Mouse (Mus musculus) spleen, adult 12 weeks (tissue): ENCODE measurements around the gene Plin1.

ENCODE experiments used
- DNase-seq: peaks from one replicate; pipeline ENCODE4 v3.0.0; 2022; ENCODE audit warnings: low spot score

Plin1 gene

DNA sequence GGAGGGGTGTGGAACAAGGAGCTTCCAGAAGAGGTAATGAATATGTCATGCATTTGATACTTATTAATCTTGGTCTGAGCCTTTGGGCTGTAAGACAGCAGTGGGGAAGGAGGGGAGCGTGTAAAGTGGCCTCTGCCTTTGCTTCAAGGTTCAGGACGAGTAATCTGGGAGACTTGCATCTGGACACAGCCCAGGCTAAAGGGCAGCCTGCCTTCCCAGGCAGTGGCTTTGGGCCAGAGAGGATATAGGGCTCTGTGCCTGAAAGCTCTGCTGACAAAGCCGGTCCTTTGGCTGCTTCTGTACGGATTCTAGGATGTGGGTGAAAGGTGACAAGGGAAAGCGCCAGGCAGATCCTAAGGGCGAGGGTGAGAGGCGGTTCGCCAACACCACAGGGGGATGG, 1.9 kb upstream of the Plin1 start:
- no peak for DNase-seq

DNA sequence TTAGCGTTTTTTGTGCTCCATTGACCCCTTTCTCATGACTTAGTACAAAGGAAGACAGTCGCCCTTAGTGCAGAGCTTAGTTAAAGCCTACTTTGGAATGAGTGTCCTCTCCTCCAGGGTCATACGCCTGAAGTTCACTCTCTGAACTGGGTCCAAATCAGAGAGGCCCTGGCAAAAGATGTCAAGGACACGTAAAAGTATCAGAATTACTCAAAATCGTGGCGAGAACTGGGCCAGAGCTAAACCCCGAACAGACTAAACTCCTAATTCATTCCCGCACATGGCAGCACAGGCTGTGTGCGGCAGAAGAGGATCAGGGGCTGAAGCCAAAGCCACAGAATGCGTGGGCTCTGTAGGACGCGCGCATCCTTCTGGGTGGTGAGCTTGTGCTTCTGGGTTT, 1.3 kb downstream of the Plin1 start:
- DNase-seq: no peak

DNA sequence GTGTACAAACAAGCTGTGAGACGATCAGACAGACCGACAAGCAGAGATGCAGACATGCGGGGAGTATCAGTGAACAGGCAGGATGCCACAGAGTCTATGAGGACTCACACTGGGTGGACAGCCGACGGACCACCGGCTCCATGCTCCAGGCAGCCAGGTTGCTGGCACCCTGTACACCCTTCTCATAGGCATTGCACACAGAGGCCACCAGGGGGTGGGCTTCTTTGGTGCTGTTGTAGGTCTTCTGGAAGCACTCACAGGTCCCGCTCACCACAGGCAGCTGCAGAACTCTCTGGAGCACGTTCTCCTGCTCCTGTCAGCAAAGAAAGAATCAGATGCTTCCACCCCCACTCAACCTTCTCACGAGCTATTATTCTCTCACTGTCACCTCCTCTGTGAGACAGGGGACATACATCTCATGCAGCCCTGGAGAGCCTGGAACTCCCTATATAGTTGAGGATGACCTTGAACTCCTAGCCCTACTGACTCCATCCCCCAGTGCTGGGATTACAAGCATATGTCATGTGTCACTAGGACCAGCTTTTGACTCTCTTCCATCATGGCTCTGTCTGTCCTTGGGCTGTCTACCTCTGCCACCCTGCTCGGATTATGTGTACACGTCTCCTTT, 2.8 kb downstream of the Plin1 start:
- DNase-seq: no peak

DNA sequence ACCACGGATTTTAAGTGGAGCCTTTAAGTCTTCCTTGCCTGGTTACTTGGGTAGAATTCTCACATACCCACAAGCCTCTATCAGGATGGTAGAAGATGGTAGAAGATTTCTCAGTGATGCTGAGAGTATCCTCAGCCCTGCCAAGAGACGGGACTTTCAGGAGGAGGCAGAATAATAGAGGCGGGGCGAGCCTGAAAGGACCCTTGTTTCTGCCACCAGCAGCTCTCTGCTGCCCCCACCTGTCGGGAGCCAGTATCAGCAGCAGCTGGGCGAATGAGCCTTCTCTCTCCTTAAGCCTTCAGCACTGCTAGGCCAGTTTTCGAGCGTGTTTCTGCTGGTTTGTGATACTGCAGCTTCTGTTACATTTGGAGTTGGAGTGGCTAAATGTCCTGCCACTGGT, 3.5 kb downstream of the Plin1 start:
- peak; percentile 33 for DNase-seq

DNA sequence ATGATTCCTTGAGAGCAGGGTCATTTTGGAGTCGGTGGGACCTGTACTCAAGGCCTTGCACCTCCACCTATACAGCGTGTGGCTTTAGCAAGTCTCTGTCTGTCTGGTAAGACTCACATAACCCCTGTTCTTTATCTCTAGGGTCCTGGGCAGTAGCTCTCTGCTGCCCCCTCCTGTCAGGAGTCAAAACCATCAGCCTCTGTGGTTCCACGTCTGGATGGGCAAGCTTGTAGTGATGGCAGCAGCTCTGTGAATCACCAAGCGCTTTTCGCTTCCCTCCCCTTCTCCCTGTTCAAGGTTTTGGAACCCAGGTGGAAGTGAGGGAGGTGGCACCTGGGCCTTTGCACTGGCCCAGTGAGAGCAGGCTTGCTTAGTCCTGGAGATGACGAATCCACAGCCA, 4.5 kb downstream of the Plin1 start:
- peak; percentile 30 for DNase-seq

DNA sequence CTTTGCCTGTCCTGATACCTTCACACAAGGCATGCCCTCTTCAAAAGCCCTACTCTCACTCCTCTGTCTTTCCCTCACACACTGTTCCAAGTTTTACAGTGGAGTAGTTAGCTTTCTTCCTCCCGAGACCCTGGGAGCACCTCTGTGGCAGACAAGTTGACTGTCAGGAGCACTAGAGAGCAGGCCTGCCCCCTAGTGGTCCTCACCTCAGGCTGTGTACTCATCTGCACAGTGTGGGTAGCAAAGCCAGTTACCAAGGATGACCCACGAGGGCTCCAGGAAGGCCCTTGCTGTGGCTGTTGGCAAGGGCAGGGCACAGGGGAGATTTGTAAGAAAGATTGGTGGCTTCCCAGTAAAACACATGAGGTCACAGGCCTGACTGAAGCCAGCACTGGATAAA, 5.6 kb downstream of the Plin1 start:
- DNase-seq: no peak

DNA sequence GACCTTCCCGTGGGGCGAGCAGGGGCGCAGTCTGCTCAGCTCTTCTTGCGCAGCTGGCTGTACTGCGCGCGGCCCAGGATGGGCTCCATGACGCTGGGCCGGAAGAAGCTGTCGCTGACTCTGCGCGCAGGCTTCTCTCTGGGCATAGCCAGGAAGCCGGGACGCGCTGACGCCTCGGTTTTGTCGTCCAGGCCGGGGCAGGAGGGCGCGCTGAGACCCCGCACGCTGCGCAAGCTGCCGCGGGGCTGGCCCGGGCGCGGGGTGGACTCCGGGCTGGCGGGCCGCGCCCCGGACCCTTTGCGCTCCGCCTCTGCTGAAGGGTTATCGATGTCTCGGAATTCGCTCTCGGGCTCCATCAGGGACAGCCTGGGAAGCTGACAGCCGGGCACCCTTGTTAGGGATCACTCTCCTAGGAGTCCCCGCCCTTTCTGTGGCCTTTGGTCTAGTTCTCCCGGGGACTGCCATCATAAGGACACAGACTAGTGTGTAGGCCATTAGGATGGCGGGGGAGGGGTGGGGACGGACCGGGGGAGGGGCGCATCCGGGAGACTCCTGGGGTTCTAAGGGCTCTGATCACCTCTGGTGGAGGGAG, 11.2 kb downstream of the Plin1 start:
- DNase-seq: no peak

DNA sequence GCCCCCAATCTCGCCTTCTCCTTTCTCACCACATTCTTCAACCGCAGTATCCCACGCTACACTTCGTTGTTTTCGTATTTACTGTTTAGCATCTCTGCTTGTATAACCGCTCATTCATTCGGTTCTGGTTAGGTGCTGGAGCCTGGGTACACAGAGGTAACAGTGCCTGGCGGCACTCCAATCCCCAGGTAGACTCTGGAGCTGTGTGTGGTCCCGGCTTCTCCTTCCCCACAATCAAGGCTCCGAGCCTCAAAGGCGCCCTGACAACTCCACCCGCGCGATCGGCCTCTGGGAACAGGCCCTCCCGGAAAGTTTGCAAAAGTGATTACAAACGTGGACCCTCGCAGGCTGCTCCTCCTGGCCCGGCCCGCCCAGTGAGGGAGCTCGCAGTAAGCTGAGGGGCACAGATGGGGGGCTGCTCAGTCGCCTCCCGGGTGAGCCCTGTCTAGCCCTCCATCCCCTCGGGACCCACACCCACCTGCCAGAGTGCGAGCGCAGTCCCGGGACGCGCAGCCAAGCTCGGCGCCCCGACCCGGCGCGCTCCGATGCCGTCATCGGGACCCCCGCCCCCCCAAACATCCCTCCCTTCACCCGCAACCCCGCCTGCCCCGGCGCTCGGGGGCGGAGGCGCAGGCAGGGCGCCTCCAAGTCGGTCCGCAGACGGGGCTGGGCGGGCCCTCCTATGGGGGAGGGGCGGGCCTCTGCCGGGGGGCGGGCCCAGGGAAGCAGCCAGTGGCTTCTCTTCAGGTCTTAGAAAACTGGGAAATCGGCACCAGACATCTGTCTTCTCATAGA, 17.3 kb downstream of the Plin1 start, which contains the start of gene Kif7:
TSS of gene Kif7 (minus strand) at position 534 of the 795 bp plus-strand sequence.
- peak; percentile 19 for DNase-seq

DNA sequence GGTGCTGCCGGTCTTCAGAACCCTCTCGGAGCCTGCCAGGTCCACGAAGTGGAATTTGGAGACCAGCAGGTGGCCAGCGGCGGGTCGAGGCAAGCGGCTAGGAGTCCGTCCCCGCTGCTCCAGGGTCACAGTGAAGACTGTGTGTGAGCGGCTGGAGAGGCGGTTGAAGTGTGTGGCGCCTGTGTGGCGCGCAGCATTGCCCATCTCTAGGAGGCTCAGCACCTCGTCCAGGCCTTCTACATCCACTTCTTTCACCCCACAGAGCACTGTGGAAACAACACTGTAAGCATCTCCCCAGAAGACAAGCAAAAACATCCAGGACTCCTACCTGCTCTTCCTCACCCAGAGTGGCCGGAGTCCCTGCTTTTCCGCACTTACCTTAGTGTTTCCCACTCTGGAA, 21.9 kb downstream of the Plin1 start:
- DNase-seq: no peak

DNA sequence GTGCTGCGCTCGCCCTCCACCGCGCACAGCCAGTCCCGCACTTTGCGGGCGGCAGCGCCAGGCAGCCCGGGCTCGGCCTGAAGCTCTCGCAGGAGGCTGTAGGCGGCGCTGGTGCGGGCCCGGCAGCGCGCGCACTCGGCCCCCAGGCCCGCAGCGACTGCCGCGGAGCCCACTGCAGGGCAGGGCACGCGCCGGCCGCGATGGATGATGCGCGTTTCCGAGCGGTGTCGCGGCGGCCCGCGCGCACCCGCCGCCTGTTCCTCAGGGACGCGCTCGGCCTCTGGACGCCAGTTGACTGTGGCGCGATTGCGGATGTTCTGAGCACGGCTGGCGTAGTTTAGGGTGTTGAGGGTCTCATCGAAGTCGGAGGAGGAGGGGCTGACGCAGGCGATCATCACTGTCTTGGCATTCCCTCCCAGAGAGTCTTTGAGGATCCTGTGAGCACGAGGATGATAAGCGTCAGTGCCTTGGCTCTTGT, 22.5 kb downstream of the Plin1 start:
- DNase-seq: no peak

DNA sequence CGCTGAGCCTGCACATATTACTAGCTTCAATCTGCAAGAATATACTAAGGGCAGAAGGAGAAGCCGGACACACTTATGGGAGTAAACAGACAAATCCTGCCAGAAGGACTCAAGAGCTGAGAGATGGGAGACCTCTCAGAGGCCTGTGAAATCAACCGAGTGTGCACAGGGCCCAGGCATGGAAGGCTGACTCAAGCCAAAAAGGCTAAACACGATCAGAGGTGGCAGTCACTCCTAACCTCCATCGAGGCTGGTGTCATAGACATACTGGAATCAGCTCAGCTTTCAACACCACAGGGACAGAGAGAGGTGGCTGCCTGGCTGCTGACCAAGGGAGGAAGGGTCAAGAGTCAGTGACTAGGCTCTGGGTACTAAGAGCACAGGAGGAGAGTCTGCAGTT, 27.5 kb downstream of the Plin1 start:
- DNase-seq: no peak

DNA sequence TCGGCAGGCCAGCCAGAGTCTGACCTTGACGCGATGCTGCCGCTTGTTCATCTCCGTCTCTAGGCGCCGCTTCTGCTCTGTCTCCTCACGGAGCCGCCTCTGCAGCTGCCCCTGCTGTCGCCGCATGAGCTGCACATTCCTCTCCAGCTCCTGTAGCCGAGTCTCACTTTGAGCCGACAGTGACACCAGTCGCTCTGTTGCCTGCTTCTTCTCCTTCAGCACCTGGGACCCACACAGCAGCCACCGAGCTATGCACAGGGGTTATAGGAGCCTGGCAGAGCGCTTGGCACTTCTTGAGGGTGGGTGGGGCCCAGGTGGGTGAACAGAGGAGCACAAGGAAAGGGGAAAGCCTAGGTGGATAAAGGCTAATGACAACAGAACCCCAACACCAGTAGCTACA, 29.9 kb downstream of the Plin1 start:
- DNase-seq: no peak

DNA sequence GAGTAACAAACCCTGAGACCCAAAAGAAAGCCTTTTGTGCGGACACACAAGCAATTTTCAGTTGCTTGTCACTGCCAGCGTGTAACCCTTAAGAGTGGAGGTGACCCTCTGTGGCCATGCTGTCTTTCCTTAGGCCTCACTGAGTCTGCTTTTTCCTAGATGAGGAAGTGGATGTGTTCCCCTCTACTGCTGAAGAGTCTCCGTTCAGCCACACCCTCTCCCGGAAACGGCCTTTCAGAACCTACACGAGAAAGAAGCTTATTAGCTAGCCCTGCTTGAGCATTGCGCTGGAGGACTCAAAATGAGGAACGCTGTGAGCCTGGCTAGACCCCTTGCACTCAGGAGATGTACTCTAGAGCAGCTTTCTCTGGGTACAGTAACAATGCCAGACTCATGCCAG, 36.2 kb downstream of the Plin1 start:
- DNase-seq: no peak

DNA sequence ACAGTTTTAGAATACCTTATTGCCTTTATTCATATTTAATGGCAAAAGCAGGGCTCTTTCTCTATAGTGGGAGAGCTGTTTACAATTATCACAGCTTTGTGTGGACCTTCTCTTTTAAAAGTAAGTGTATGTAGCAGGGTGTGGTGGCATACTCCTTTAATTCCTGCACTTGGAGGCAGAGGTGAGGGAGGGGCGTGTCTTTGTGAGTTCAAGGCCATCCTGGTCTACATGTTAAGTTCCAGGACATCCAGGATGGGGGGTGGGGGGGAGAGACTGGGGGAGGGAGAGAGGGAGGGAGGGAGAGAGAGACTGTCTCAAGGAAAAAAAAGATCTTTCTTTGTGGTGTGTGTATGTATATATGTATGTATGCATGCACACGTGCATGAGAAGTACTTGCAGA, 52.5 kb downstream of the Plin1 start:
- no peak for DNase-seq

DNA sequence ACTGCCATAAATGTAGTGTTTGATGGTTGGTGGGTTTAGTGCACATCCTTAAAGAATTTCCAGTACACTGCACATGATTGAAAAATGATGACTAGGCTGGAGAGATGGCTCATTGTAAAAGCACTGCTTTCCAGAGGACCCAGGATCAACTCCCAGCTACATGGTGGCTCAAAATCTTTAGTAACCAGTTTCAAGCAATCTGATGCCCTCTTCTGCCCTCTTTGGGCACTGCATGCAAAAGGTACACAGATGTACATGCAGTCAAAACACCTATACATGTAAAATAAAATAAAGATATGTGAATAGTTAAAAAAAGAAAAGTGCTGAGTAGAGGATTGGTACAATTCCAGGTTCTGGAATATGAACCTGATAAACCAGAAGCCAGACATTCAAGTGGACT, 53.5 kb downstream of the Plin1 start:
- no peak for DNase-seq

DNA sequence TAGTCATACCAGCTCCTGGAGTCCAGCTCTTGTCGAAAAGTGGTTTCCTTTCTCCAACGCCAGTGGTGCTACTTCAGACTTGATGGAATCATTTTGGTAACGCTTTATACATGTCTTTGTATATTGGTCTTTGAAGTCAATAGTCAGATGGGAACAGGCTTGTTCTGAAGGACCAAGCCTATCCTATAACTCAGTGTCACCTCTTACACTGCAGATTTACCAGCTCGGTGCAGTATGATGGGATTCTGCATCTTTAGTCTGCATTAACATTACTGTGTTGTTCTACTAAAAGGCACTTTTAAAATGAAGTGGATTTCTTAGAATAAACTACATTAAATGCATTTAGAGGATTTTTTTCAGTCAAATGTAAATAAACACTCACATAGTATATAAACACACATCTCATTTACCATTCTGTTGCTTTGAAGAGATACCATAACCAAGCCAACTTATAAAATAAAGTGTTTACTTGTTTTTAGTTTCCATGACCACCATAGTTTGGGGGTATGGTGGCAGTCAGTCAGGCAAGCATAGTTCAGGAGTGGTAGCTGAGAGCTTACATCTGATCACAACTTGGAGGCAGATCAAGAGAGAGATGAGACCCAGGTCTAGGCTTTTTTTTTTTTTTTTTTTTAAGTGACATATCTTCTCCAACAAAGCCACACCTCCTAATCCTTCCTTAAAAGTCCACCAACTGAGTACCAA, 61.7 kb downstream of the Plin1 start:
- DNase-seq: no peak
